Mouse (Mus musculus) hindbrain, embryonic 13.5 days (tissue): ENCODE results near the gene Creb5. TPM values are rescaled to one million over a fixed set of nuclear protein-coding genes. Genes with fewer than 3 reads are reported as not detected.
A peak's percentile ranks its signal among the peaks of the same experiment; 100 is the strongest.

Experiments
- ATAC-seq: fragments of 200-750 bp; cut with Nextera tagmentation; 2 replicates; pipeline ENCODE4 v1.8.0; 2017; ENCODE audit warnings: moderate TSS enrichment; ENCODE audit not compliant: low FRiP score
- H3K27ac ChIP-seq: fragments of 300-500 bp; sonication (generic); 2 replicates; pipeline ENCODE4 v1.5.1; 2015; ENCODE audit warnings: inconsistent platforms, mild to moderate bottlenecking, moderate library complexity
- H3K27me3 ChIP-seq: fragments of 300-500 bp; sonication (generic); 2 replicates; pipeline ENCODE4 v1.6.1; 2015; ENCODE audit warnings: mild to moderate bottlenecking, inconsistent platforms
- H3K36me3 ChIP-seq: fragments of 300-500 bp; sonication (generic); 2 replicates; pipeline ENCODE4 v1.6.1; 2015; ENCODE audit warnings: mild to moderate bottlenecking, inconsistent platforms
- H3K4me1 ChIP-seq: fragments of 300-500 bp; sonication (generic); replicated peaks from 2 replicates; pipeline ENCODE4 v1.6.1; 2015; ENCODE audit warnings: inconsistent platforms
- H3K4me2 ChIP-seq: fragments of 300-500 bp; sonication (generic); 2 replicates; pipeline ENCODE4 v1.6.1; 2015; ENCODE audit warnings: inconsistent platforms, mild to moderate bottlenecking, moderate library complexity
- H3K4me3 ChIP-seq: fragments of 300-500 bp; sonication (generic); 2 replicates; pipeline ENCODE4 v1.5.1; 2015; ENCODE audit warnings: mild to moderate bottlenecking, inconsistent platforms
- H3K9ac ChIP-seq: fragments of 300-500 bp; sonication (generic); 2 replicates; pipeline ENCODE4 v1.6.1; 2015; ENCODE audit warnings: mild to moderate bottlenecking, inconsistent platforms
- H3K9me3 ChIP-seq: fragments of 300-500 bp; sonication (generic); 2 replicates; pipeline ENCODE4 v1.6.1; 2016; ENCODE audit warnings: inconsistent platforms
- WGBS: fragments of 180-500 bp; shearing (Covaris S2); methylation state at CpG from one replicate; pipeline ENCODE4 v1.1.7; 2015; 5-methylcytosine and 5-hydroxymethylcytosine counted together
- polyA plus RNA-seq: library from polyadenylated mRNA; unstranded; fragments of >200 nt; fragmentation: Nextera tagmentation; extraction: Ambion mirVana; gene quantifications from 2 replicates; pipeline ENCODE4 v1.2.1, GENCODE M21; 2015

The Creb5 gene
- polyA plus RNA-seq, 1 experiment from 2014 or later, result 4.1 TPM

GRCm38 (mm10) chr6:53573711-53574065 lies 286.6 kb downstream of the Creb5 start:
- Histone ChIP-seq H3K9me3 (no peaks in the 10 kb centered on the region), H3K27ac (peak overlapping the region; percentile 78), H3K27me3 (no peaks in the 10 kb centered on the region), H3K4me1 (peaks cover 45% of the 10 kb centered on the region), H3K36me3 (no peaks in the 10 kb centered on the region), H3K4me3 (peak overlapping the region; percentile 30), H3K4me2 (peak overlapping the region; percentile 48), H3K9ac (peak overlapping the region; percentile 63; the same call in 1 of the 2 replicates)
- no peak for ATAC-seq
- 4% methylated on average over 5 of the region's 6 CpGs for WGBS

DNA sequence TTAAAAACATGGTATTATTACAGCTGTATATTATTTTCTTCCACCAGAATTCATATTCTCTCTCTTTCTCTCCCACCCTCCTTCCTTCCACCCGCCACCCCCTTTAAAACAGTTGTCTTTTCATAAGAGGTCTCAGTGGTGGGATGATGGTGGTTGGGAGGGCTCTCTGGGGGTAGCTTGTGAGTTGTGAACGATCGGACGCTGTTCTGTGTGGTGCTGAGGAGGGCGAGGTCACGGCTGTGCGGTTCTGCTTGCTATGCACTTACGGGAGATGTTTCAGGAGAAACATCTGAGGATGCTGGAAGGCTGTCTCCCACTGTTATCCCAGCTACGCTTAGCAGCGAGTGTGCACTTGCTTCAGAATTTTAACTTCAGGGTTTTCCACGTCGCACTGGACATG lies 287.0 kb downstream of the Creb5 start:
- H3K27ac ChIP-seq, result peak overlapping the region; percentile 30; the same call in 1 of the 2 replicates
- no peaks in the 10 kb centered on the region for H3K27me3 ChIP-seq
- H3K9me3 ChIP-seq, result no peaks in the 10 kb centered on the region
- WGBS, result 48% methylated on average over 12 of the region's 12 CpGs
- H3K4me3 ChIP-seq, result peak overlapping the region; percentile 30
- peaks cover 43% of the 10 kb centered on the region for H3K4me1 ChIP-seq
- no peak for ATAC-seq
- peak overlapping the region; percentile 48 for H3K4me2 ChIP-seq
- no peaks in the 10 kb centered on the region for H3K36me3 ChIP-seq
- peak overlapping the region; percentile 63 for H3K9ac ChIP-seq

DNA sequence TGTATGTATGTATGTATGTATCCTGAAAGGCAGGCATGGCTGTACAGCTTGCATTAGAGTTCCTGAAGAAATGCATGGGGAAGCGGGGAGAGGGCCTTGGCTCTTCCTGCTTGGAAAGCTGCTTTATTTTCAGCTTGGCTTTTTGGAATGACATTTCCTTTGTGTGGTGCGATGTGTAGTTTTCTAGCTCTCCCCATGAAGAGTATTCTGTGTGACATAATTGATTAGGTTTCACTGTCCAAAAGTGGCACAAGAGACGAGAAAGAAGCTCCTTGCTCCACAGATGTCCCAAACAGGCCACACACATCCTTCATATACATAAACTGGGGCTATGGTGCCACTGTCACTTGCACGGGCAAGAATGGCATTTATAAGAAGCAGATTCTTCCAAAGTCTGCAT lies 288.1 kb downstream of the Creb5 start:
- H3K27ac ChIP-seq, result no peak overlapping the region
- no peaks in the 10 kb centered on the region for H3K9me3 ChIP-seq
- 67% methylated on average over 4 of the region's 4 CpGs for WGBS
- H3K4me3 ChIP-seq, result no peak overlapping the region
- H3K4me2 ChIP-seq, result peak overlapping the region; percentile 48
- peaks cover 33% of the 10 kb centered on the region for H3K4me1 ChIP-seq
- no peak overlapping the region; the same call in 1 of the 2 replicates for H3K9ac ChIP-seq
- no peak for ATAC-seq
- H3K36me3 ChIP-seq, result no peaks in the 10 kb centered on the region
- no peaks in the 10 kb centered on the region for H3K27me3 ChIP-seq

DNA sequence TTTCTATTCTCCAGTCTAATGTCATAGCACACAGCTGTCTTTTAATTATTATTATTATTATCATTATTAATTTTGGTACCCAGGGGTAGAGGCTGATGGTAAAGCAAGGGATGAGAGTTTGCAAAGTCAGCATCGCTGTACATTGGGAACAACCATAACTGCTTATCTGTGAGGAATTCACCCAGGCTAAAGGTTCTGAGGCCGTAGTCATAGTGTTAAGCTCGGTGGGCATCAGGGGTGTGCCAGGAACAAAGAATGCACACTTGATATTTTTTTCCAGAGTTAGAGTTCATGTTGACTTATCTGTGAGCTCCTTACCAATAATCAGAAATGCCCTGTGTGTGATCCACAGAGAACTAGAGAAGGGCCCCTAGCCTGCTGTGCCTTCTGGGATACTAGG lies 288.8 kb downstream of the Creb5 start:
- no peaks in the 10 kb centered on the region for H3K36me3 ChIP-seq
- H3K9me3 ChIP-seq, result no peaks in the 10 kb centered on the region
- ATAC-seq, result no peak
- H3K4me1 ChIP-seq, result peaks cover 32% of the 10 kb centered on the region
- H3K4me2 ChIP-seq, result no peak overlapping the region
- H3K27me3 ChIP-seq, result no peaks in the 10 kb centered on the region
- H3K4me3 ChIP-seq, result no peak overlapping the region
- H3K27ac ChIP-seq, result no peak overlapping the region
- WGBS, result 95% methylated on average over 3 of the region's 3 CpGs
- H3K9ac ChIP-seq, result no peak overlapping the region

- peaks cover 32% of the 10 kb centered on the region for H3K4me1 ChIP-seq
- H3K36me3 ChIP-seq, result no peaks in the 10 kb centered on the region
- H3K27me3 ChIP-seq, result no peaks in the 10 kb centered on the region
- H3K27ac ChIP-seq, result no peak overlapping the region
- H3K9me3 ChIP-seq, result no peaks in the 10 kb centered on the region
- H3K4me3 ChIP-seq, result no peak overlapping the region
- 82% methylated on average over 6 of the region's 6 CpGs for WGBS
- H3K9ac ChIP-seq, result no peak overlapping the region
- ATAC-seq, result no peak
- H3K4me2 ChIP-seq, result no peak overlapping the region
Measured at GRCm38 (mm10) chr6:53576841-53577240, 289.8 kb downstream of the Creb5 start.

GRCm38 (mm10) chr6:53577776-53578175 lies 290.7 kb downstream of the Creb5 start:
- Histone ChIP-seq H3K4me1 (peaks cover 32% of the 10 kb centered on the region), H3K27me3 (no peaks in the 10 kb centered on the region), H3K27ac (no peak overlapping the region), H3K9ac (no peak overlapping the region), H3K4me2 (no peak overlapping the region), H3K36me3 (no peaks in the 10 kb centered on the region), H3K9me3 (no peaks in the 10 kb centered on the region), H3K4me3 (no peak overlapping the region)
- no peak for ATAC-seq
- 75% methylated on average over 3 of the region's 3 CpGs for WGBS

GRCm38 (mm10) chr6:53580346-53580745 lies 293.3 kb downstream of the Creb5 start:
- 83% methylated on average over 7 of the region's 7 CpGs for WGBS

DNA sequence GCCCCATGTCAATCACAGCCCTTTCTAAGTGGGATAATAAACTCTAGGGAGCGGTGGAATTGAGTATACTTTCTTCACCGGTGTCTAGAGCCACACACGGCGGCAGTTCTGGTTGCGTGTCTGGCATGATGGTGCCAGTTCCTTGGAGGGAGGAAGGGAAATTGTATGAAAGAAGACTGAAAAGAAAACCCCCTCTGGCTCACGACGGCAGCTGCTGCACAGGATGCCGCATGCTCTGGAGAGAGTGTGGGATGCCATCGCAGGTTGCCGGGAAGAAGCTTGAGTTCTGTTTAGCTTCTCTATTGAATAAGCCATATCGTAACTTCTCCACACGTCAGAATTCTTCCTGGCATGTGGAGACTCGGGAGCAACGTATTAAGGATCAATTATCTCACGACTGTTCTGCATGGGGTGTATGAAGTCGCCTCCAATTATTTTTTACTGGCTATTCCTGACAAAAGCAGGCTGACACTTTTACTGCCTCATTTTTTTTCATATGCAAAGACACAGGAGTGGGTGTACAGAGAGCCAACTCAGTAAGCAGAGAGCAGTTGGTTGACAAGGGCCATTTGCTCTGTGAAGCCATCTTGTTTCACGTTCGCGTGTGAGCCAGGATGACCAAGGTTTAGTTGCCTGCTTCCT lies 296.3 kb downstream of the Creb5 start:
- H3K9me3 ChIP-seq, result no peaks in the 10 kb centered on the region
- peak overlapping the region; percentile 35; the same call in 1 of the 2 replicates for H3K27ac ChIP-seq
- H3K36me3 ChIP-seq, result no peaks in the 10 kb centered on the region
- peaks cover 30% of the 10 kb centered on the region for H3K4me1 ChIP-seq
- peak overlapping the region; percentile 34 for H3K4me2 ChIP-seq
- WGBS, result 44% methylated on average over 19 of the region's 19 CpGs
- H3K27me3 ChIP-seq, result no peaks in the 10 kb centered on the region
- 0 out of 2 replicates have a peak, but pooled peaks have one; percentile 13 for ATAC-seq
- H3K4me3 ChIP-seq, result no peak overlapping the region
- 0 out of 2 replicates have a peak overlapping the region, but pooled peaks have one; percentile 6 for H3K9ac ChIP-seq

More at GRCm38 (mm10) chr6:53580346-53580745, 293.3 kb downstream of the Creb5 start:
- H3K4me3 ChIP-seq, result no peak overlapping the region
- H3K9ac ChIP-seq, result no peak overlapping the region
- no peaks in the 10 kb centered on the region for H3K9me3 ChIP-seq
- H3K4me1 ChIP-seq, result peaks cover 36% of the 10 kb centered on the region
- no peak overlapping the region for H3K27ac ChIP-seq
- no peaks in the 10 kb centered on the region for H3K36me3 ChIP-seq
- no peak; the same call in 1 of the 2 replicates for ATAC-seq
- no peaks in the 10 kb centered on the region for H3K27me3 ChIP-seq
- no peak overlapping the region for H3K4me2 ChIP-seq

GRCm38 (mm10) chr6:53584718-53585405 lies 297.8 kb downstream of the Creb5 start:
- Histone ChIP-seq H3K36me3 (no peaks in the 10 kb centered on the region), H3K4me3 (no peak overlapping the region), H3K4me2 (no peak overlapping the region), H3K27ac (no peak overlapping the region), H3K4me1 (peaks cover 27% of the 10 kb centered on the region), H3K27me3 (no peaks in the 10 kb centered on the region), H3K9me3 (no peaks in the 10 kb centered on the region), H3K9ac (no peak overlapping the region)
- ATAC-seq, result no peak
- 61% methylated on average over 10 of the region's 10 CpGs for WGBS

DNA sequence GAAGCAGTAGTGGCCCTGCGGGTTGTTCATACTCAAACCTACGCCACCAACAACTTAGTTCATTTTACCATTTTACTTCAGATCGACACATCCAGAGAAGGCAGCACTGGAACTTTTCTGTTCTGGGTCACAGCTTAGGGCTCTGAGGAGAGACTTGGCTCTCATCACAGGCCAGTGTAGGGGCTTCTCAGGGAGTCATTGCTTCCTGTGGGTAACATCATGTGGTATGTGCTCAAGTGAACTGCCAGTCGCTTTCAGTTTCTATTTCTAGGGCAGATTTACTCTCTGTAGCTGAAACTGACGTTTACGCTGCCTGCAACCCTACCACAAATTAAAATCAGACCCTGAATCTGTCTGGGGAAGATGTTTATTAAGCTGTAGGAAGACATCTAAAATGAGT lies 302.7 kb downstream of the Creb5 start:
- H3K9me3 ChIP-seq, result no peaks in the 10 kb centered on the region
- no peaks in the 10 kb centered on the region for H3K36me3 ChIP-seq
- H3K4me1 ChIP-seq, result peaks cover 19% of the 10 kb centered on the region
- ATAC-seq, result no peak
- no peak overlapping the region for H3K9ac ChIP-seq
- no peak overlapping the region for H3K4me3 ChIP-seq
- H3K27me3 ChIP-seq, result no peaks in the 10 kb centered on the region
- 90% methylated on average over 6 of the region's 6 CpGs for WGBS
- no peak overlapping the region for H3K4me2 ChIP-seq
- H3K27ac ChIP-seq, result no peak overlapping the region

- H3K4me3 ChIP-seq, result no peak overlapping the region
- H3K27ac ChIP-seq, result no peak overlapping the region
- no peak overlapping the region for H3K9ac ChIP-seq
- no peak overlapping the region for H3K4me2 ChIP-seq
- H3K27me3 ChIP-seq, result no peaks in the 10 kb centered on the region
- no peaks in the 10 kb centered on the region for H3K36me3 ChIP-seq
- no peak for ATAC-seq
- H3K9me3 ChIP-seq, result no peaks in the 10 kb centered on the region; the same call in 1 of the 2 replicates
- peaks cover 17% of the 10 kb centered on the region for H3K4me1 ChIP-seq
- 86% methylated on average over 5 of the region's 5 CpGs for WGBS
Measured at GRCm38 (mm10) chr6:53592230-53592629, 305.2 kb downstream of the Creb5 start.

GRCm38 (mm10) chr6:53593603-53594002 lies 306.5 kb downstream of the Creb5 start:
- ATAC-seq, result peak; percentile 73
- Histone ChIP-seq H3K27ac (peak overlapping the region; percentile 41; the same call in 1 of the 2 replicates), H3K4me3 (no peak overlapping the region), H3K27me3 (no peaks in the 10 kb centered on the region), H3K4me2 (no peak overlapping the region), H3K9ac (no peak overlapping the region), H3K36me3 (no peaks in the 10 kb centered on the region), H3K9me3 (no peaks in the 10 kb centered on the region; the same call in 1 of the 2 replicates), H3K4me1 (peaks cover 17% of the 10 kb centered on the region)
- WGBS, result 18% methylated on average over 4 of the region's 4 CpGs
